Mouse (Mus musculus): ENCODE measurements around the gene Rmi2.
A peak's percentile ranks its signal among the peaks of the same experiment; 100 is the strongest.
"Not testable (repeated sequence)": the region's sequence is repeated elsewhere in the genome, so short reads cannot be mapped to it uniquely, and the experiment has no call there.

Rmi2 gene

DNA sequence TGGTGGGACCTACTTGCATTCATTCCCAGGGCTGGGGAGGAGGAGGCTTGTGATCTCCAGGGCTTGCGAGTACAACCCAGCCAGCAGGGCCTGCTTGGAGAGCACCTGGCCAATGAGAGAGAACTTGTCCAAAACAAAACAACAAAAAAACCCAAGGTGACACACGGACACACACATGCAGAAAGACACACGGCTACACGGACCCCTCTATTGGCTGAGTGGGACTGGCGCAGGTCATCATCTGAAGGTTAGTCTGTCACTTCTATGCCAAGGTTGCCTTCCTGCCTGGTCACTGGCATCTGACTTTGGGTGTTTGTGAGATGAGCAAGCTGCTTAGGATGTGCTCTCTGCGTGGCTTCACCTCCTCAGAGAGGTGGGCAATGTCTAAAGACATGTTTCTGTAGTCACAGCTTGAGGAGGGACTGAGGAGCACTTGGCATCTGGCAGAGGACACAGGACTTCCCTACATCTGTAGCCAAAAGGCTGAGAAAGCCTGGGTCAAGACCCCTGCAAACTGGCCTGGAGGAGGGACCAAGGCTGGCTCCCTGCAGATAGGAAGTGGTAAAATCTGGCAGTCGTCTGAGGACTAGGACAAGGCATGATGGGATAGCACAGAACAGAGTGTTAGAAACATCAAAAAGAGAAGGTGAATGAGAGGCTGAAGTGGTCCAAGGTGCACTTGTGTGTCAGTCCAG, 6.9 kb upstream of the Rmi2 start:
- peak in 1 of 2 experiments; percentile 43 for DNase-seq

DNA sequence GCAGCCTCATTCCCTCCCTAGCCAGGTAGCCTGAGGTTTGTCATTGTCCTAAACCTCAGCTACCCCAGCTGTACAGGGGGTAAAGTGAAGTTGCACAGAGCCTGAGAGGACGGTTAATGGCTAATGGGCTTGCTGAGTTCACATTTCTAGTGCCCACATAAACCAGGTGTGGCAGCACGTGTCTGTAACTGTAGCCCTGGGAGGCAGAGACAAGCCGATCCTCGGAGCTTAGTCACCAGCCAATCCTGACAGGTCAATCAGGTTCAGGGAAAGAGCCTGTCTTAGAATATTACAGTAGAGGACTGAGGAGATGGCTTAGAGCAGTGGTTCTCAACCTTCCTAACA, 6.4 kb upstream of the Rmi2 start:
- peak in 1 of 2 experiments; percentile 33 for DNase-seq

DNA sequence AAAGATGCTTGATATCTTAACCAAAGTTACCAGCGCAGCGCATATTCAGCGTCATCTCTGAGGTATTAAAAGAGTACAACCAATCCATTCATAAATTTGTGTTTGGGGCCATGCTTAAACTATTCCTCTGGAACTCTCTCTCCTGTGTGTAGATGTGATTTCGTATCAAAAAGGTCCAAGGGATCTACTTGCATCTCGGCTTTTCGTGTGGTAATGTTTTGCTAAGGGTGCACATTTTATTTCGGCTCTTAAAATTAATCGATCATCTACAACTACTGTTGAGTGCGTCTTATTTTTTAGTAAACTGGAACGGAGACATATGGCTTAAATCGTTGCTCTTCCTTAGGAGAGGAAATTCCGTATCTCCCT, 333 bp upstream of the Rmi2 start:
- DNase-seq = no peak

DNA sequence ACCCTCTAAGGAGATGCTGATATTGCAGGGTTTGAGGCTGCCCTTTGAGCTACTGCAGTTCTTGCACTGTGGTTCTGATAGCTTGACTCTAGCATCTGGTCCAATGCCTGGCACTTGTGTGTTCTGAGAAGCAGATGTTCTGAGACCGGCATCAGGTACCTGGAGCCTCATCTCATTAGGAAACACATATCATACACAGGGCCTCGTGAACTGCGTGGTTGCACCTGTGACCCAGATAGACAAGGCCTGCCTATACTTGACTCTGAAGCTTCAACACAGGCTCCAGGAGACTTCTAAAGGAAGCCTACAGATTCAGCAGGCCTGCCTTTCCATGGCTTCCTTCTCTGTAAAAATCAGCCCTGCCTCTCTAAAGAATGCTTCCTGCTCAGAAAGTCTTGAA, 1.5 kb downstream of the Rmi2 start:
- DNase-seq = peak; percentile 60 to 82

DNA sequence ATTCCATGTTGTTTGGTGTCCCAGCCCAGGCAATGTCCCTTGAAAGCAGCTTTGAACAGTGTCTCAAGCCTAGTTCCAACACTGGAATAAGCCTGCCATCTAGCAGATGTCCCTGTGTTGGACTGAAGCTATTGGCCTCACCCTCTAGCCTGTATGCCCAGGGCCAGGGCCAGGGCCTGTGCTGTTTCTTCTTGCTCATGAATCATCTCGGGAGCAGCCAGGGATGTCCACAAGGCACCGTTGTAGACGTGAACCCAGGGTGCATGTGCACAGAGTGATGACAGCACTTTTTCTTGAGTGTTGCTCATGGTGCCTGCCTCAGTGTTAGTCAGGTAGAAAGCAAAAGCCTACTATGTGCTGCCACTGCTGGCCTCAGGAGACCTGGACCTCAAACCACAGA, 2.4 kb downstream of the Rmi2 start:
- DNase-seq = no peak

DNA sequence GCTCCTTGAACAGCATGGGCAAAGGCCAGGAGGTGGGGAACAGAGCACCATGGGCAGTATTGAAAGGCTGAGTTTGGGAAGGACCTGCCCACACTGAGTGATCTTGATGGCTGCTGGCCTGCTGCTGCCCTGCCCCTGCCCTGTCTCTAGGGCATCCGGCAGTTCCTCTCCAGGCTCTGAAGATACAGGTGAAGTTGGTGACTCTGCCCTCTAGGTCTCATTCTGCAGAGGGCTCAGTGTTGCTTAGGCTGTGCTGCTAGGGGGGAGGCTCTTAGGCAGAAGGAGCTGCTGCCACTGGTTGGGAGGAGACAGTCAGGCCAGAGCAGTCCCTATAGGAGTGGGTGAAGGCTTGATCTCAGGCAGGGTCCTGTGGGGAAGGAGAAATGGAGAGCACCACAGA, 3.0 kb downstream of the Rmi2 start:
- peak; percentile 51 to 69 for DNase-seq

DNA sequence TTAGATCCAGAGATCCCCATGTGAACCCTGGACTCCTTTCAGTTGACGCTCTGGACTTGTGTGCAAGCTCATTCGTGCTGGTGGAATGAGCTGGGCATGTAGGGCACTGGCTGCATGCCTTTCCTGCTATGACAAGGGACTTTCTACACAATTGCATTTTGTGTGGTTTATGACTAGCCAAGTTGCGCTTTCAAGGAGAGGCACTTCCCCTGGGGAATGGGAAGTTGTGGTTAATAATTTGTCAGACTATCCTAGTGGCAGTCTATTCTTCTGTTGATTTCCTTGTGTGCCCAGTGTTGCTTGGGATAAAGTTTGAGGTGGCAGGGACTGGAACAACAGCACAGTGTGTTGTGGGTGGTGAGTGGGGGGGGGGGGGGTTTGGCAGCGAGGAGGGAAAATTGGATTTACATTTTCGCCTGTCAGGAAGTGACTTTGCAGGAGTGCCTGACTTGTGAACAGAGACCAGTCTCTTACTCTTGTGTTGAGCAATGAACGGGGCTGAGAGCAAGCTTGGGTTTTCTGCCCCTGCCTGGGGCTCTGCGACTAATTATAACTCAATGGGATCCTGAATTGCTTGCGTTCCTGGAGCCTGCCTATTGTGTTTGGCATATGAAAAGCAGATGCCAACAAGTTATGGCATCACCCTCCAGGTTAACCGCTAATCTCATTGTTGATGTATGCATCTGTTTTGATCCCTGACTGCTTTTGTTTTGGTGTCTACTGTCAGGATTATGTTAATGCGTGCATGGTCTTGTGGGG, 3.8 kb downstream of the Rmi2 start:
- no peak for DNase-seq

DNA sequence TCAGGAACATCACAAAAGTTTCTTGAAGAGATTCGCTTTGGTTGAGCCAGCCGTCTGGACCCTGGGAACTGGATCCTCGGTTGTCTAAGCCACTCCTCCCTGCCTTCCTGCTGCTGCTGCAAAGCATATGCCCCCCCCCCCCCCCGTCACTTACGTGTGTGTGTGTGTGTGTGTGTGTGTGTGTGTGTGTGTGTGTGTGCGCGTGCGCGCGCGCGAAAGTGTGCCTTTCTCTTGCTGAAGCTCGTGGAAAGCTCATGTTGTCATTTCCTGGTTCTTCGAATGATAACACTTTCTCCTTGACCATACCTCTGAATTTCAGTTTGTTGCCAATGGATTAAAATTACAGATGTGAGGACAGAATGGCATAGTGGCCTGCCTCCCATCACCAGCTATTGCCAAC, 5.2 kb downstream of the Rmi2 start:
- DNase-seq = no peak

DNA sequence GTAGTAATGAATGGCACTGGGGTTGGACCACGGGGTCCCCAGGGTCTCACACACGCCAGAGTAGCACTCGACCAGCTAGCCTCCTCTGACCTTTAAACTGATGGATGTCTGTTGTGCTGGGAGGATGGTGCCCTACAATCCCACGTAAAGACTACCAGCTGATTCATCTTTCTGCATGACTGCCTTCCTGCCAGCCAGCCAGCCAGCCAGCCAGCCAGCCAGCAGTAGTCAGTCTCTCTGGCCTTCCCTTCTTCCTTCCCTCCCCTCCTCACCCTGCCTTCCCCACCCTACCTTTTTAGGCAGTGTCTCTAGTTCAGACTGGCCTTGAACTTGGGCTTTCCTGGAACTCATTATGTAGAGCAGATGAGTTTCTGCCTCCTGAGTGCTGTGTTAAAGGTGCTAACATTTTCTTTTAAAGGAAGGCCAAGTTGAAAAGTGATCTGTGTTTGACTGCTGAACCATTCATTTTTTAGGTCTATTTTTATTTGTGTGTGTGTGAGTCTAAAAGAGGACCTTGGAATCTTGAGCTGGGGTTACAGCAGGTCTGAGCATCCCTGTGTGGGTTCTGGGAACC, 7.5 kb downstream of the Rmi2 start:
- DNase-seq = no peak

DNA sequence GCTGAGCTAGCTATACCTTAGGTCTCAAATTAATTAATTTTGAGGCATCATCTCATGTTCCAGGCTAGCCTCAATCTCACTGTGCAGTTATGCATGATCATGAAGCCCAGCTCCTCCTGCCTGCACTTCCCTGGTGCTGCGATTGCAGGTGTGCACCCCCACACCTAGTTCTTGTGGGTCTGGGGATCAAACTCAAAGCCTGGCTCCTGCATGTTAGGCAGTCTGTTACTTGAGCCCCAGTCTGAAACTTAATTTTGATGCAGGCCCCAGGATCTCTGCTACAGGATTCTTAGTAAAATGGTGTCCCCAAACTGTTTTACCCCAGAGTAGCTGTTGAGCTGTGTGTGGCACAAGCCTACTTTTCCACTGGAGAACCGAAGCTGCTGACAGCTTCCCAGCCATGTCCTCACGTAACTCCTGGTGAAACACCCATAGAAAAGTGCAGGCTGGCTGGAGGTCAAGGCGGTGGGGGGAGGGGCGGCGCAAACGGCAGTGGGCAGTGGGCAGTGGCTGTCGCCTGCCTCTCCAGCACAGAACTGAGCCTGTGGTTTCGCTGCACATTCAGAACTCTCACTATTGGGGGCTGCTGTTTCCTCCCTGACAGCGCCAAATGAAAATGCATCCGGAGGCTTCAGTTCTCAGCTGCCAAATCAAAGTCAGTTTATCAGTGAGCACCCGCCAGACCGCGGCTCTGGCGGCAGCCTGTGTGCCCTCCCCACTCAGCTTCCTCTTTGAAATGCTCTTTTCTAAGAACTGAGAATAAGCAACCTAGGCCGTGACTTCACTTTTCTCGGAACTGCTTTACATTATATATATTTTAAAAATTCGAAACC, 8.8 kb downstream of the Rmi2 start:
- peak; percentile 69 to 83 for DNase-seq

DNA sequence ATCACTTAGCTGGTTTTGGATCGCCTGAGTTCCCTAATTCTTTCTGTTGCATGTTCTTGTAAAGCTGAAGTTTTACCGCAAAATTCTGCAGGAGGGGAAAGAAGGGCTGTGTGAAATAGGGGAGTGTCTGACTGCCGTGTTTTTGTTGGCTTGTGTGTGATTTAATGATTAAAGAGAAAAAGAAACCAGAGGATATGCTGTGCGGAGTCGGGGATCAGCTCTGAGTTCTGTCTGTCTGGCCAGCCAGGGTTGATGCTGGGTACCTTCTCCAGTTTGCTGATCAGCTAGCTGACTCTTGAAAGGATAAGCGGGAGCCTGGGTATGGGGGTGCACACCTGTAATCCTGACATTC, 9.4 kb downstream of the Rmi2 start:
- no peak for DNase-seq

DNA sequence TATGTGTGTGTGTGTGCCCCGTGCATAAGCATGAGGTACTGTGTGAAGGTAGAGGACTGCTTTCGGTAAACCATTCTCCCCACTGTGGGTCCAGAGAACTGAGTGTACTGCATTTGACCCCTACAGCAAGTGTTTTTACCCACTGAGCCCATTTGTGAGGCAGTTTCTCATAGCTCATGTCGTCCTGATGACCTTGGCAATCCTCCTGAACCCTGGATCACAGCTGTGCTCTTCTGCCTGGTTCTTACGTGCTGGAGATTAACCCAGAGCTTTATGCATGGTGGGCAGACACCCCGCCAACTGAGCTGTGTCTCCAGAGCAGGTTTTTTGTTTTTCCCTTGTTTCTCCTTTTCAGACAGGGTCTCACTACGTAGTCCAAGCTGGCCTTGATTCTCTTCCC, 11.1 kb downstream of the Rmi2 start:
- DNase-seq = no peak

DNA sequence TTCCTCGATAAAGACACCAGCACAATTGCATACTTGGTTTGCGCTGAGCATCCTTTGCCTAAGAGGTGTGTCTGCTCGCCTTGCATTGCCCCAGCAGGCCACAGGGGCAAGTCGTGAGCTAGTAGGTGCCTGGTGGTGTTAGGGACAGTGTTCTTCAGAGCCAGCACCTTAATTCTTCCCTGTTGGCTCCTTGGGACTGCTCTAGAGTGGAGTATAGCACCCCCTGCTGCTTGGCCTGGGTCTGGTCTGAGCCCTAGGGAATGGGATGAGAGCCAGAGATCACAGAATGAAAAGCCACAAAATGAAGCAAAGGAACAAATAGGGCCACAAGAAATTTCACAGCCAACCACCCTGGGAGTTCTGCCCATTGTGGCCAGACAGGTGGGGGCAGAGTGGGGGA, 11.6 kb downstream of the Rmi2 start:
- DNase-seq = peak; percentile 47 to 63

DNA sequence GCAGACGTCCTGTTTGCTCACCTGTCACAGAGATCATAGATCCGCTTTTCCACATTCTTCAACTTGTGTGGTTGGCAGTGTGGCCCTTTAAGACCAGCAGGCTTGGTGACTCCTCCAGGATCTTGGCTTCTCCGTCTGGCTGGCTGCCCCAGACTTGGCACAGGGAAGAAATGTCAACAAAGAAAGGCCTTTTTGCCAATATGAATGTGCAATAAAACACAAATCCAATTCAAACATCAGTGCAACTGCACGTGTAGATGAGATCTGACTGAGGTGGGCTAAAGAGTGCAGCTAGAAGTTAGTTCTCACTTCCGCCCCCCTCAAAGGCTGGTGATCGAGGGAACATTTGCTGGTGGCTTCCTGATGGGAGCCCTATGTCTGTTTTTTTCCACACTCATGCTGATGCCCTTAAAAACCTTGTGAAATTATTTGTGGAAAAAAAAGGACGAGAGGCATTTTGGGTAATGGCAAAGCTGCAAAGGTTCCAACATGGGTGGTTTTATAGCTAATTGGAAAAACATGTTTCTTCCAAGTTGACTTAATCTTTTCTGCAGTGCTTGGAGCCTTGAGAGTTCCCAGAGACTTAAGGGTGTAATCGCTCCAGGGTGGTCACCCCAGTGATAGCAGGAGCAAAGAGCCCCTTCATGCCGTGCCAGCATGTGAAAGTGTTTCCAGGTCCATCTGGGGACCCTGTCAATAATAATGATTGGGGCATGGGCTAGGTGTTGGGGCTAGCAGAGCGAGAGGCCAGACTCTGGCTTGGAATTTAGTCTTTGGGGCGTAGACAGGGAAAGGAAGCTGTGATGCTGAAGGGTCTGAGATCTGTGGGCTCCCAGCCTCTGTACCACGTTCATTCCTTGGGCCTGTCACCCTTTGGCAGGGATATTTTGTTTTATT, 15.4 kb downstream of the Rmi2 start:
- no peak for DNase-seq

DNA sequence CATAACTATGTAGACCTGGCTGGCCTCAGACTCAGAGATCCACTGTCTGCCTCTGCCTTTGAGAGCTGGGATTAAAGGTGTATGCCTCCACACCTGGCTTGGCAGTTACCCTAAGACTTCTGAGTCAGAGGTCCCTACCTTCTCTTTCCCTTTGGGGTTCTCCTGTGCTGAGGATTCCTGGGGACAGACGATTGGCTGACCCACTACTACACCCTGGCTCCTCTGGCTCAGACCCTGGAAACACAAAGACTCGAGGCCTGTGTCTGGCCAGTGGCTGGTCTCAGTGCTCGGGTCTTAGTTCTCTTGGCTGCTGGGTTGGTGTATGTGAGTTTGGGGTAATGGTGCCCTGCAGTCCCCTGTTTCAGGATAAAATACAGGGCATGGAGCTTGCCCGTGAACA, 16.0 kb downstream of the Rmi2 start:
- no peak for DNase-seq

DNA sequence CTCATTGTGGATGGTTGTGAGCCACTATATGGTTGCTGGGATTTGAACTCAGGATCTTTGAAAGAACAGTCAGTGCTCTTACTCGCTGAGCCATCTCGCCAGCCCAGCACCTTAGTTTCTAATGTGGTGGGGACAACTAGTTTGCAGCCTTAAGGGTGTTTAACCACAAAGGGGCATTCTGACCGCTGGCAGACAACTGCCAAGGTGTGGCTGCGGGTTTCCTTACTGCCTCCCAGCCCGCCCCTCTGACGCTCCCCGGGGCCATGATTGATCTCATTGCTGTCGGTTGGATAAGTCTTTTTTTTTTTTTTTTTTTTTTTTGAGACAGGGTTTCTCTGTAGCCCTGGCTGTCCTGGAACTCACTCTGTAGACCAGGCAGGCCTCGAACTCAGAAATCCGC, 17.4 kb downstream of the Rmi2 start:
- DNase-seq = not testable (repeated sequence)

DNA sequence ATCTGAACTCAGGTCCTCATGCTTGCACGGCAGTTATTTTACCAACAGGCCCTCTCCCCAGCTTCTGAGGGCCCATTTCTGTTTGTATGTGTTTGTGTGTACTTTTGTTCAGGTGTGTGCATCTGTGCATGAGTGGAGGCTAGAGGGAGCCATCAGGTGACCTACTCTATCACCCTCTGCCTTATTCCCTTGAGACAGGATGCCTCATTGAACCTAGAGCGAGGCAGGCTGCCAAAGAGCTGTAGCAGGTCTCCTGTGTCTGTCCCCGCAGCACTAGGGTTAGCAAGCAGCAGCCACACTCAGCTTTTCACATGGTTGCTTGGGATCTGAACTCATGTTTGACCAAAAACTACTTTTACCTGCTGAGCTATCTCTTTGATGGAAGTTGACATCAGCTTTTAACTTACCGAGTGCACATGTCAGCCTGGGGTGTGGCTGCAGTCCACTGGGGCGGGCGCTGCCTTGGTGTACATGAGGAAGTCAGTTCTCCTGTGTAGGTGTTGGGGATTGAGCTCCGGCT, 24.9 kb downstream of the Rmi2 start:
- no peak for DNase-seq

DNA sequence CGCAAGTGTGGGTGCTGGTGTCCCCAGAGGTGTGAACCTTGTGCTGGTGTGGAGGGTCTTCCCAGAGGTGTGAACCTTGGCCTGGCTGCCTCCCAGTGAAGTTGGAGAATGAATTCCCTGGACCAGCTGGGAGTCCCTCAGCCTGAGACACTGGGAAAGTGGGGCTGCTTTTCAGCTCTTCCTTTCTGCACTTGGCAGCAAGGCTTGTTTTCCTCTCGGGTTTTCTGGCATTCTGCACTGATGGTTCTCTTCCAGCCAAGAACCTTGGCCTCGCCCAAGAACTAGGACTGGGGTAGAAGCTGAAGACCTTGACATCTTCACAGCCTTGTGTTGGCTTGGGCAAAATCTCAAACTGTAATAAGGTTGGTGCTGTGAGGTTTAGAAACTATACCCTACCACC, 26.5 kb downstream of the Rmi2 start:
- DNase-seq = no peak

DNA sequence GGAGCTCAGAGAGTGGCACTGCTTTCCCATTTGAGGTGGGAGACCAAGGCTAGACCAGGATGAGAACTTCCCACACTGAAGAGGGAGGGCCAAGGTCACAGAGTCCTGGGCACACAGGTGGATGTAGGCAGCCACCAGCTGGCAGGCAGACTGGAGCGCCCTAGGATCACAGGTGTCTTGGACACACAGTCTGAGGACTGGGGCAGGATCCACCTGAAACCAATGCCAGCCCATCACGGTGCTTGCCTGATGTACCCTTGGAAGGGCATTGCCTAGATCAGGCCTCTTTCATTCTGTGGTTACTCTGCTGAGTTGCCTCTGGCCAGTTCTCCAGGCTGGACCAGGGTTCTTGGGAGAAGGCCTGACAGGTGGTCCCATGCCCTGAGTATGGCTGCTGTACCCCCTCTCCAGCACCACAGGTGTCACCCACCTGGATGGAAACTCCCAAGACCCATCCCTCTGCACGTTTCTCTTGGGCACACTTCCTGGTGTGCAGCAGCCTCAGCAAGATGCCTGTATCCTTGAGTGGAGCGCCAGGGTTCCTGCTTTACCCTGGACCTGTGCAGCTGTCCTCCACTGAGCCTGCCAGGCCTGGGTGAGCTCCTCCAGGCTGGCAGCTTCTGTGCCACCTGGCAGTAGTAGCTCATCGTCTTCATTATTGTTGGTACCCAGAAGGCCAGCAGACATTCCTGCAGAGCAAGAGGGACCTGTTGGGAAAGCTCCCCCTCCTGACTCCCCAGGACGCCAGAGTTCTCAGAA, 30.2 kb downstream of the Rmi2 start:
- DNase-seq = no peak

DNA sequence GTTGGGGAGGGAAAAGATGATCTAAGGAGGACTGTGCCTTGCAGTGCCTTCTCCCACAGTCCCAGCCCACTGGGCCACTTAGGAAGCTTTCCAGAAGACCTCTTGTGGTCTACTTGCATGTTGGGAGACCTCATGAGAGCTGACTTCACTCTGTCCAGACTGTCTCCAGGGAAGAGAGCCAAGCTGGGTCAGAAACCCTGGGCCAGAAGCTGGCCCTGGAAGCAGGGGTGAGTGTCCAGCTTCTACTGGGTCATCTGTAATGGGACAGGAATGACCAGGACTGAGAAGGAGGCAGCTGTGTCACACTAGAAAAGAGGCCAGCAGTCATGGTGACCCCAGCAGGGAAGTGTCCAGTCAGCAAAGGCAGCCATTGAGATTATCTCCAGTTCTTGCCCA, 30.7 kb downstream of the Rmi2 start:
- no peak for DNase-seq

DNA sequence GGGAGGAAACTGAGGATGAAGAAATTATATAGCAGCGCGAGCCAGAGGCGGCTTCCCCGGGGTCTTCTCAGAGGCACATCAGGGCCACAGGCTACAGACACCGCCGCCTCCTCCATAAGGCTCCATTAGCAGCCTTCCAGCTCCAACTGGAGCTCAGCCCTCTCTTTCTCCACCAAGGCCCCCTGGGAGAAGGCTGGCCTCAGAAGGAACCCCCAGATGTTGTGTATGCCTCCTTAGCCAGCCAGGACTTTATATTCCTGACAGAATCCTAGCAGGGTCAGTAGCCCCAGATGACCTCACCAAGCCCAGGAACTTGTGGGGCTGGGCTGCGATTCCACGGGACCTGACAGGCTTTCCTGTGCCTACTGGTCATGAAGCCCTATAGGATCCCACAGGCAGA, 32.0 kb downstream of the Rmi2 start:
- no peak for DNase-seq

DNA sequence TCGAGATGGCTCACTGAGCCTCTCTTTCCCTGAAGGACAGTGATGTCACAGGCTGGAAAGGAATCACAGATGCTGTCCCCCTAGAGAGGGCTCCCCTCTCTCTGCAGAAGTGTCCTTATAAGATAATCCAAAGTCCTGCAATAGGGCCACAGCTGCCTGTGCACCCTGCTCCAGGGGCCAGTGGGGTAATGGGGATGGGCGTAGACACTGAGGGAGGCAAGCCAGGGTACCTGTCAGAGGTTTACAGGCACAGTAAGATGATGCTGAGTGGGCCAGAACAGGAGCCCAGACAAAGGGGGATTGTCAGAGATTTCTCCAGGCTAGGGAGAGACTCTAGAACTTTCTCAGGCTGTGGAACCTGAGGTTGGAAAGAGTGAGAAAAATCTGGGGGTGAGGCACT, 32.6 kb downstream of the Rmi2 start:
- DNase-seq = no peak
